Mouse (Mus musculus): ENCODE data around the gene Natd1. TPM values are rescaled to one million over a fixed set of nuclear protein-coding genes. Genes with fewer than 3 reads are reported as not detected.

The Natd1 gene
- polyA plus RNA-seq (2014; fragmentation: Nextera tagmentation; extraction: Ambion mirVana), result 29.0 and 33.1 TPM in 2 replicates

- no peak for ATAC-seq (ENCODE audit: low read depth)
- 25% methylated on average over 7 of the region's 7 CpGs for WGBS
Observed at GRCm38 (mm10) chr11:60914491-60914890, at the start of gene Natd1. Gene Natd1, minus strand, starts transcription at chr11:60914750.

GRCm38 (mm10) chr11:60962709-60963108 is 48.2 kb upstream of the Natd1 start:
- 89% methylated on average over 5 of the region's 5 CpGs for WGBS

More at GRCm38 (mm10) chr11:60914491-60914890, at the start of gene Natd1:
- Histone ChIP-seq H3K27ac (ENCODE audit: low read depth, low read length) (peak within 1 kb of the TSS; percentile 89), H3K4me3 (ENCODE audit: low read depth, low read length) (peak within 1 kb of the TSS; percentile 90), H3K9ac (replicated peaks; ENCODE audit: low read depth, low read length) (peak within 1 kb of the TSS; percentile 96), H3K9me3 (ENCODE audit: control insufficient read depth, low read length) (no peaks in the 10 kb centered on the region), H3K36me3 (ENCODE audit: control insufficient read depth, insufficient read depth, low read length) (no peaks in the 10 kb centered on the region), H3K4me2 (ENCODE audit: low read depth, low read length) (peak within 1 kb of the TSS; percentile 59), H3K4me1 (ENCODE audit: control insufficient read depth, insufficient read depth, low read length) (peaks cover 21% of the 10 kb centered on the region), H3K27me3 (ENCODE audit: control insufficient read depth, insufficient read depth, low read length) (no peaks in the 10 kb centered on the region; the same call in 1 of the 2 replicates)

GRCm38 (mm10) chr11:60961176-60961575 is 46.6 kb upstream of the Natd1 start:
- Histone ChIP-seq H3K9ac (replicated peaks; ENCODE audit: low read depth, low read length) (no peak overlapping the region), H3K27ac (ENCODE audit: low read depth, low read length) (no peak overlapping the region), H3K27me3 (ENCODE audit: control insufficient read depth, insufficient read depth, low read length) (no peaks in the 10 kb centered on the region), H3K4me2 (ENCODE audit: low read depth, low read length) (no peak overlapping the region), H3K9me3 (ENCODE audit: control insufficient read depth, low read length) (no peaks in the 10 kb centered on the region), H3K4me1 (ENCODE audit: control insufficient read depth, insufficient read depth, low read length) (no peaks in the 10 kb centered on the region), H3K36me3 (ENCODE audit: control insufficient read depth, insufficient read depth, low read length) (no peaks in the 10 kb centered on the region), H3K4me3 (ENCODE audit: low read depth, low read length) (no peak overlapping the region)
- no peak for ATAC-seq (ENCODE audit: low read depth)
- 57% methylated on average over 1 of the region's 1 CpGs for WGBS

More at GRCm38 (mm10) chr11:60962709-60963108, 48.2 kb upstream of the Natd1 start:
- Histone ChIP-seq H3K4me1 (ENCODE audit: control insufficient read depth, insufficient read depth, low read length) (no peaks in the 10 kb centered on the region), H3K4me2 (ENCODE audit: low read depth, low read length) (no peak overlapping the region), H3K27ac (ENCODE audit: low read depth, low read length) (no peak overlapping the region), H3K36me3 (ENCODE audit: control insufficient read depth, insufficient read depth, low read length) (no peaks in the 10 kb centered on the region), H3K27me3 (ENCODE audit: control insufficient read depth, insufficient read depth, low read length) (no peaks in the 10 kb centered on the region), H3K9ac (replicated peaks; ENCODE audit: low read depth, low read length) (no peak overlapping the region), H3K4me3 (ENCODE audit: low read depth, low read length) (no peak overlapping the region), H3K9me3 (ENCODE audit: control insufficient read depth, low read length) (no peaks in the 10 kb centered on the region)
- ATAC-seq (ENCODE audit: low read depth), result no peak

GRCm38 (mm10) chr11:60958948-60959347 is 44.4 kb upstream of the Natd1 start:
- ATAC-seq (ENCODE audit: low read depth), result no peak
- 89% methylated on average over 4 of the region's 4 CpGs for WGBS
- no peak overlapping the region for H3K4me3 ChIP-seq (ENCODE audit: low read depth, low read length)
- no peaks in the 10 kb centered on the region for H3K27me3 ChIP-seq (ENCODE audit: control insufficient read depth, insufficient read depth, low read length)
- no peaks in the 10 kb centered on the region for H3K9me3 ChIP-seq (ENCODE audit: control insufficient read depth, low read length)
- no peaks in the 10 kb centered on the region for H3K36me3 ChIP-seq (ENCODE audit: control insufficient read depth, insufficient read depth, low read length)
- H3K4me2 ChIP-seq (ENCODE audit: low read depth, low read length), result no peak overlapping the region
- H3K9ac ChIP-seq (replicated peaks; ENCODE audit: low read depth, low read length), result no peak overlapping the region
- no peak overlapping the region for H3K27ac ChIP-seq (ENCODE audit: low read depth, low read length)
- no peaks in the 10 kb centered on the region for H3K4me1 ChIP-seq (ENCODE audit: control insufficient read depth, insufficient read depth, low read length)

- ATAC-seq (ENCODE audit: low read depth), result no peak
- Histone ChIP-seq H3K27me3 (ENCODE audit: control insufficient read depth, insufficient read depth, low read length) (no peaks in the 10 kb centered on the region), H3K9ac (replicated peaks; ENCODE audit: low read depth, low read length) (no peak overlapping the region), H3K9me3 (ENCODE audit: control insufficient read depth, low read length) (no peaks in the 10 kb centered on the region), H3K4me1 (ENCODE audit: control insufficient read depth, insufficient read depth, low read length) (no peaks in the 10 kb centered on the region), H3K36me3 (ENCODE audit: control insufficient read depth, insufficient read depth, low read length) (no peaks in the 10 kb centered on the region), H3K4me2 (ENCODE audit: low read depth, low read length) (no peak overlapping the region), H3K27ac (ENCODE audit: low read depth, low read length) (no peak overlapping the region), H3K4me3 (ENCODE audit: low read depth, low read length) (no peak overlapping the region)
- WGBS, result 77% methylated on average over 9 of the region's 9 CpGs
Observed at GRCm38 (mm10) chr11:60955621-60956383, 41.3 kb upstream of the Natd1 start.

GRCm38 (mm10) chr11:60954255-60955104 is 39.9 kb upstream of the Natd1 start:
- no peaks in the 10 kb centered on the region for H3K27me3 ChIP-seq (ENCODE audit: control insufficient read depth, insufficient read depth, low read length)
- WGBS, result 85% methylated on average over 10 of the region's 10 CpGs
- no peak overlapping the region for H3K27ac ChIP-seq (ENCODE audit: low read depth, low read length)
- no peak overlapping the region for H3K9ac ChIP-seq (replicated peaks; ENCODE audit: low read depth, low read length)
- peak; percentile 26; the same call in 1 of the 2 replicates for ATAC-seq (ENCODE audit: low read depth)
- H3K4me1 ChIP-seq (ENCODE audit: control insufficient read depth, insufficient read depth, low read length), result no peaks in the 10 kb centered on the region
- no peak overlapping the region for H3K4me2 ChIP-seq (ENCODE audit: low read depth, low read length)
- no peak overlapping the region for H3K4me3 ChIP-seq (ENCODE audit: low read depth, low read length)
- no peaks in the 10 kb centered on the region for H3K9me3 ChIP-seq (ENCODE audit: control insufficient read depth, low read length)
- no peaks in the 10 kb centered on the region for H3K36me3 ChIP-seq (ENCODE audit: control insufficient read depth, insufficient read depth, low read length)

GRCm38 (mm10) chr11:60953803-60954202 is 39.3 kb upstream of the Natd1 start:
- WGBS, result 6% methylated on average over 15 of the region's 15 CpGs
- H3K4me3 ChIP-seq (ENCODE audit: low read depth, low read length), result no peak overlapping the region

GRCm38 (mm10) chr11:60952986-60953385 is 38.4 kb upstream of the Natd1 start:
- 96% methylated on average over 6 of the region's 6 CpGs for WGBS
- no peaks in the 10 kb centered on the region for H3K27me3 ChIP-seq (ENCODE audit: control insufficient read depth, insufficient read depth, low read length)
- no peak overlapping the region for H3K4me3 ChIP-seq (ENCODE audit: low read depth, low read length)
- 0 out of 2 replicates have a peak, but pooled peaks cover 3% of the 10 kb centered on the region for H3K36me3 ChIP-seq (ENCODE audit: control insufficient read depth, insufficient read depth, low read length)
- H3K27ac ChIP-seq (ENCODE audit: low read depth, low read length), result no peak overlapping the region
- no peak for ATAC-seq (ENCODE audit: low read depth)
- no peaks in the 10 kb centered on the region for H3K4me1 ChIP-seq (ENCODE audit: control insufficient read depth, insufficient read depth, low read length)
- H3K9ac ChIP-seq (replicated peaks; ENCODE audit: low read depth, low read length), result no peak overlapping the region
- no peak overlapping the region for H3K4me2 ChIP-seq (ENCODE audit: low read depth, low read length)
- no peaks in the 10 kb centered on the region for H3K9me3 ChIP-seq (ENCODE audit: control insufficient read depth, low read length)

More at GRCm38 (mm10) chr11:60953803-60954202, 39.3 kb upstream of the Natd1 start:
- H3K27me3 ChIP-seq (ENCODE audit: control insufficient read depth, insufficient read depth, low read length), result no peaks in the 10 kb centered on the region
- no peak overlapping the region; the same call in 1 of the 2 replicates for H3K4me2 ChIP-seq (ENCODE audit: low read depth, low read length)
- no peaks in the 10 kb centered on the region for H3K9me3 ChIP-seq (ENCODE audit: control insufficient read depth, low read length)
- no peak overlapping the region for H3K27ac ChIP-seq (ENCODE audit: low read depth, low read length)
- H3K9ac ChIP-seq (replicated peaks; ENCODE audit: low read depth, low read length), result no peak overlapping the region
- ATAC-seq (ENCODE audit: low read depth), result peak; percentile 96
- 0 out of 2 replicates have a peak, but pooled peaks cover 3% of the 10 kb centered on the region for H3K36me3 ChIP-seq (ENCODE audit: control insufficient read depth, insufficient read depth, low read length)
- no peaks in the 10 kb centered on the region for H3K4me1 ChIP-seq (ENCODE audit: control insufficient read depth, insufficient read depth, low read length)
